Mouse (Mus musculus): ENCODE data around the gene Rnft2. TPM values are rescaled to one million over a fixed set of nuclear protein-coding genes. Genes with fewer than 3 reads are reported as not detected.

Rnft2 gene
- polyA plus RNA-seq (2015; fragmentation: Illumina TruSeq; extraction: RNeasy Lipid Tissue Mini Kit (QIAGEN cat#74804); ENCODE audit: insufficient read depth, low replicate concordance): 0.93 TPM

GRCm38 (mm10) chr5:118244606-118245443 is at the start of gene Rnft2, which contains the start of gene 2410131K14Rik:
Gene Rnft2 (minus strand): TSS chr5:118245116.
Gene 2410131K14Rik (plus strand): TSS chr5:118245227.

GRCm38 (mm10) chr5:118164581-118164980 is 80.3 kb downstream of the Rnft2 start, which contains the start of gene Hrk:
Gene Hrk (plus strand): TSS chr5:118164648.

DNA sequence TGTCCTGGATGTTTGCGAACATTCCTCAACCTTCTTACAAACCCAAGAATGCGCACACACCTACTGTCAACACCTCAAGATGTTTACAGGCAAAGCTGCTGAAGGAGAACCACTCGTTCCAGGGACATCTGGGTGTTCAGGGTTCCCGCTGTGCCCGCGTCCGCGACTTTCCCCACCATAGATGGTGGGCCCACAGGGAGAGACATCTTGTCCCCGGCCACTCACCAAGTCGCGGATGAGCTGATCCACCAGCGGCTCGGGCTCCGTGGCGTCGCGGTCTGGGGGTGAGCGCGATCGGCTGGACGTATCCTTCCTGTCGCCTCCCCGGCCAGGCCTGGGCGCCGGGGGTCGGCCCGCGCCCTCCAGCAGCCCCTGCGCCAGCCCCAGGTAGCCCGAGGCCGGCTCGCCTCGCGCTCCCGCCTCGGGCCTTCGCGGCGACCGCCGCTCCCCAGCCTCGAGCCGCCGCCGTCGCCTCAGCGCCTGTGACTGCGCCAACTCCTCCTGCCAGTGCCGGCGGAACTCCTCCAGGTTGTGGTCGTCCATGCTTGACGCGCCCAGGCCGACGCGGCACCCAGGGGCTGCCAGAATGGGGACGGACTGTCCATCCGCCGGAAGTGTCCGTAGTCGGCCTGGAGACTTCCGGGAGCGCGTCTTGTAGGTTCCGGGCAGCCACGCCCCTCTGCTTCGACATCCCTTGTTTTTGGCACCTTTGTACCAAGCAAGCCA is 89.9 kb downstream of the Rnft2 start, which contains the start of gene Fbxw8:
Fbxw8 (minus strand) TSS at position 626 of the 726 bp plus-strand sequence.

Other genes starting within 250 kb of the Rnft2 start
- 3.4 TPM for gene Tesc, start 217.4 kb downstream of the Rnft2 start, polyA plus RNA-seq (2015; fragmentation: Illumina TruSeq; extraction: RNeasy Lipid Tissue Mini Kit (QIAGEN cat#74804); ENCODE audit: insufficient read depth, low replicate concordance)
- 8.2 TPM for gene Fbxw8, start 89.7 kb downstream of the Rnft2 start, polyA plus RNA-seq (2015; fragmentation: Illumina TruSeq; extraction: RNeasy Lipid Tissue Mini Kit (QIAGEN cat#74804); ENCODE audit: insufficient read depth, low replicate concordance)
- gene Hrk, start 80.5 kb downstream of the Rnft2 start, polyA plus RNA-seq (2015; fragmentation: Illumina TruSeq; extraction: RNeasy Lipid Tissue Mini Kit (QIAGEN cat#74804); ENCODE audit: insufficient read depth, low replicate concordance): not detected
- gene 2410131K14Rik, start 111 bp upstream of the Rnft2 start, polyA plus RNA-seq (2015; fragmentation: Illumina TruSeq; extraction: RNeasy Lipid Tissue Mini Kit (QIAGEN cat#74804); ENCODE audit: insufficient read depth, low replicate concordance): 7.4 TPM

All from spleen, adult 10 weeks (tissue).